Mouse (Mus musculus) ES-E14 (cell line): ENCODE measurements at regions not wholly inside any gene's neighbourhood (a gene's known extent, or its start where the extent isn't known, plus 50 kb on each side); places are given as distances from the start of the nearest gene placed in this dataset.

ENCODE experiments used
- DNase-seq: peaks from one replicate; pipeline ENCODE4 v3.0.0-alpha.2; 2013; ENCODE audit warnings: low read depth, low spot score
- H3K27ac ChIP-seq: 2 replicates; pipeline ENCODE4 v1.5.1; 2012; ENCODE audit warnings: low read depth, mild to moderate bottlenecking, low read length, moderate library complexity, mixed read lengths; ENCODE audit not compliant: poor library complexity, insufficient read depth, severe bottlenecking
- H3K36me3 ChIP-seq: 2 replicates; pipeline ENCODE4 v1.6.1; 2012; ENCODE audit warnings: mild to moderate bottlenecking, low read length, moderate library complexity, mixed read lengths; ENCODE audit not compliant: control insufficient read depth, poor library complexity, insufficient read depth, severe bottlenecking
- H3K4me1 ChIP-seq, 2 experiments: fragments of 150-350 bp in 1 of 2; sonication (generic) in 1 of 2; 2 replicates each; pipeline ENCODE4 v1.6.1; 2012; ENCODE audit warnings: low read length in 2 of 2, mild to moderate bottlenecking in 1 of 2, mixed read lengths in 1 of 2; ENCODE audit not compliant: control insufficient read depth in 2 of 2, insufficient read depth in 2 of 2, poor library complexity in 1 of 2
- H3K4me3 ChIP-seq, 2 experiments: fragments of 150-350 bp in 1 of 2; sonication (generic) in 1 of 2; 2 replicates each; pipeline ENCODE4 v1.5.1; 2012; ENCODE audit warnings: low read length in 2 of 2, low read depth in 1 of 2, mild to moderate bottlenecking in 1 of 2, mixed read lengths in 1 of 2; ENCODE audit not compliant: insufficient read depth in 1 of 2, poor library complexity in 1 of 2, severe bottlenecking in 1 of 2
- H3K9ac ChIP-seq: 2 replicates; pipeline ENCODE4 v1.6.1; 2012; ENCODE audit warnings: low read depth, mild to moderate bottlenecking, low read length, mixed read lengths; ENCODE audit not compliant: poor library complexity, insufficient read depth, severe bottlenecking
- H3K9me3 ChIP-seq: fragments of 150-350 bp; sonication (generic); 2 replicates; pipeline ENCODE4 v1.6.1; 2012; ENCODE audit warnings: low read depth, mild to moderate bottlenecking, low read length; ENCODE audit not compliant: control insufficient read depth, insufficient read depth
- CHD2 ChIP-seq: IDR thresholded peaks from 2 replicates; pipeline ENCODE4 v1.6.1; 2014; ENCODE audit warnings: mild to moderate bottlenecking, low read depth, low read length, inconsistent platforms
- HCFC1 ChIP-seq: IDR thresholded peaks from 2 replicates; pipeline ENCODE4 v1.6.1; 2012; ENCODE audit warnings: low read length, inconsistent platforms, borderline replicate concordance; ENCODE audit not compliant: insufficient read depth
- MAFK ChIP-seq: IDR thresholded peaks from 2 replicates; pipeline ENCODE4 v1.6.1; 2014; ENCODE audit warnings: mild to moderate bottlenecking, low read depth, low read length, inconsistent platforms; ENCODE audit not compliant: insufficient read depth
- ZC3H11A ChIP-seq: IDR thresholded peaks from 2 replicates; pipeline ENCODE4 v1.6.1; 2012; ENCODE audit warnings: low read depth, mild to moderate bottlenecking, inconsistent platforms, low read length, borderline replicate concordance
- ZNF384 ChIP-seq: IDR thresholded peaks from 2 replicates; pipeline ENCODE4 v1.6.1; 2012; ENCODE audit warnings: low read depth, low read length, inconsistent platforms
- in situ Hi-C, 2 experiments: fragments of 600-800 bp; cut with MboI; formaldehyde crosslinking; loops; one replicate each; pipeline ENCODE4 v1.15.1; 2025; ENCODE audit warnings: low sequenced_read_pairs in 2 of 2, inconsistent platforms in 1 of 2; ENCODE audit not compliant: unreplicated experiment in 2 of 2

DNA sequence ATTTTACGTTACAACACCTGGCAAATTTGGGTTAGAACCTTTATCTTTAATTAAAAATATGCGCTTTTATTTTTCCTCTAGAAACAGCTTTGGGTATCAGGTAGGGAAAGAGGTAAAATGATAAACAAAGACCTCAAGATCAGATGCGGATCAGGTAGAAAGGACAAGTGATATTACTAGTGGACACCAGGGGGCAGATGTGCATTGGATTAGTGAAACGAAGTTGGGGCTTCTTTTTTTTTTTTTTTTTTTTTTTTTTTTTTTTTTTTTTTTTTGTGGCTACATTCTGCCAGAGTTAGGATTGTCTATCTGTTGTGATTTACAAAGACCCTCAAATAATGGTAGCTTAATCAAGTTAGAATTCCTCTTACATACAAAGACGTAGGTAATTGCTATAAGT is 153.8 kb downstream of the Cd109 start:
- Histone ChIP-seq H3K36me3 (no peaks in the 10 kb centered on the region), H3K4me3 (no peak overlapping the region), H3K27ac (no peak overlapping the region), H3K9ac (no peak overlapping the region), H3K9me3 (no peaks in the 10 kb centered on the region), H3K4me1 (no peaks in the 10 kb centered on the region)
- DNase-seq = peak; percentile 30
- in situ Hi-C loops = loop anchor here in 1 of 2 experiments (25.0 kb wide), 1 partner anchor 968 kb away; no protein-coding TSS in a partner anchor
- TF ChIP-seq ZNF384 (peak; percentile 99), MAFK (no peak), ZC3H11A (peak; percentile 36; the same call in 1 of the 2 replicates), HCFC1 (no peak), CHD2 (no peak)

DNA sequence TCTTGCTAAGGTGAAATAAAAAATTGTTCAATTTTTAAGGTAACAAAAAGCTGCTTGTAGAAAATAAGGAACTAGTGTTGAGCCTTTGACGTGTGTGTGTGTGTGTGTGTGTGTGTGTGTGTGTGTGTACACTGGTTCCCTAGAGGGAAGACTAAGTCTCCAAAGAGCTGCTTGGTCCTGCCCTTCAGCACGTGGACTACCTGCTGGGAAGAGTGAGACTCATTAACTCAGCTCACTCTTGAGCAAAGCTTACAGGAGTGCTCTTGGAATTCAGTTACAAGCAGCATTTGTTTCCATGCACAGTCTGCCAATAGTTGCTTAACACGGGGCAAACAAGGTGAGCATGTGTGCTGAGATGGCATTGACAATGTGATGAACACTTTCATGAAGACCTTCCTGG is 158.6 kb downstream of the Cd109 start:
- no peaks in the 10 kb centered on the region for H3K4me1 ChIP-seq
- no peaks in the 10 kb centered on the region for H3K36me3 ChIP-seq
- no peak overlapping the region for H3K27ac ChIP-seq
- H3K9me3 ChIP-seq = no peaks in the 10 kb centered on the region
- H3K9ac ChIP-seq = no peak overlapping the region
- TF ChIP-seq CHD2 (no peak), MAFK (no peak), ZNF384 (no peak), HCFC1 (no peak), ZC3H11A (no peak)
- no peak for DNase-seq
- in situ Hi-C loops = loop anchor here (5.0 to 25.0 kb wide), 2 partner anchors 943 to 963 kb away; partner anchors contain the start of gene Col12a1 (in 1 of the 2)
- no peak overlapping the region for H3K4me3 ChIP-seq

DNA sequence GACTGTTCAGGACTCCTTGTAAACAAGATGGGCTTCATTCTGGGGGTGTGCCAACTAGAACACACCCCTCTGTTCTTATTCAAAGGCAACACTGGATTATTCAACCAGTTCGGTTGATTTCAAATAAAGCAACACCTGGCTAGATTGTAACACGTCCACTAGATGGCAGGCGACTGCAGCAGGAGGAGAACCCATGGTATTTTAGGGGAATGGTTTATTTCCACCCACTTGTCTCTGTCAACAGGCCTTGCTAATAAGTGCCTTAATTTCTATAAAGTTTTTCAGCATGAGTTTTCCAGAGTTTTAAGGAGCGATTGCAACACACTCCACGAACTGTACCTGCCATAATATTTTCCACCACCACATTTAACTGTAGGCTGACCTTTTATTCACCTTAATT is 160.1 kb downstream of the Cd109 start:
- Histone ChIP-seq H3K36me3 (no peaks in the 10 kb centered on the region), H3K9ac (no peak overlapping the region), H3K4me3 (no peak overlapping the region), H3K27ac (no peak overlapping the region), H3K9me3 (no peaks in the 10 kb centered on the region), H3K4me1 (no peaks in the 10 kb centered on the region)
- no peak for TF ChIP-seq MAFK
- peak; percentile 60 for TF ChIP-seq ZC3H11A
- no peak for TF ChIP-seq HCFC1
- TF ChIP-seq CHD2 = no peak
- in situ Hi-C loops = no loop called here
- peak; percentile 46 for DNase-seq

DNA sequence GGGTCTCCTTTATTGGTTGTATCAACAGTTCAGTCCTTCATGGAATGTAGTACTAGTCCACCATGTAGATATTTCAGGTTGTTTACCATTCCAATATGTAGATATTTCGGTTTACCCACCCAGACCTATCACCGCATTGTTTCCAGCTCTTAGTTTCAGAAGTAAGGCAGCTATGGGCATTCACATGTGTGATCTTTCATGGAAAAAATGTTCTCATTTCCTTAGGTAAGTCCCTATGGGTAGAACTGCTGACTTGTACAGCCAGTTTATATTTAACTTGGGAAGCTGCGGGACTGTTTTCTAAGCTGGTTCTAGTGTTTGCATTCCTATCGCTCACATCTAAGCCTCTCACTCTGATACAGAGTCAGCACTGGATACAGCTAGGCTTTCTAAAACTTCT is 165.2 kb downstream of the Cd109 start:
- no peak for DNase-seq
- no peaks in the 10 kb centered on the region for H3K36me3 ChIP-seq
- in situ Hi-C loops = no loop called here
- no peak overlapping the region for H3K27ac ChIP-seq
- no peak overlapping the region for H3K9ac ChIP-seq
- no peaks in the 10 kb centered on the region for H3K9me3 ChIP-seq
- no peak overlapping the region for H3K4me3 ChIP-seq
- TF ChIP-seq MAFK (no peak), ZNF384 (no peak), ZC3H11A (no peak), CHD2 (no peak), HCFC1 (no peak)
- no peaks in the 10 kb centered on the region for H3K4me1 ChIP-seq

DNA sequence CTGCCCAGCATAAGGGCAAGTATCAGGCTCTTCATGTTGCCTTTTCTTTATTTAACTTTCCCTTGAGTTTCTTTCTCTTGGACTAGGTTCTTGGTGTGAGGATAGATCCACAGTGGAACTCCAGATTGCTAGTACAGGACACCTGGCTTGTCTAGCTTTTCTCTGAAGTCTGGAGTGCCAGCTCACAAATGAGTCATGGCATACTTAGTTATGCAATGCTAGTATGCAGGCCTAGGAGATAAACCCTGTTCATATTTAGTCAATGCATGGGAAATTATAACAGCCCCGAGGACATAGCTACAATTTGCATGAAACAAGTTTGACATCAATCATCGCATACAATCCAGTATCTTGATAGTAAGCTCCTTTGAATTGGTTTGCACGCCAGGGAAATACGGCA is 167.0 kb downstream of the Cd109 start:
- Histone ChIP-seq H3K27ac (no peak overlapping the region), H3K9me3 (no peaks in the 10 kb centered on the region), H3K36me3 (no peaks in the 10 kb centered on the region), H3K4me1 (no peaks in the 10 kb centered on the region), H3K4me3 (no peak overlapping the region), H3K9ac (no peak overlapping the region)
- in situ Hi-C loops = no loop called here
- no peak for TF ChIP-seq MAFK
- TF ChIP-seq ZC3H11A = no peak
- TF ChIP-seq CHD2 = no peak
- DNase-seq = no peak
